Mouse (Mus musculus) gastrocnemius, adult 18-20 months (tissue): ENCODE data around the gene Pcgf3. TPM values are rescaled to one million over a fixed set of nuclear protein-coding genes. Genes with fewer than 3 reads are reported as not detected.

Experiments used
- DNase-seq: peaks from one replicate; pipeline ENCODE4 v3.0.0; 2021; ENCODE audit warnings: low spot score
- total RNA-seq, 2 experiments: library from RNA; stranded (reverse); gene quantifications; 2 replicates each; pipeline ENCODE4 v1.2.3; 2021

The Pcgf3 gene
- total RNA-seq, 2 experiments from 2014 or later: 33.8 to 35.9 TPM

- DNase-seq: no peak
Measured at GRCm38 (mm10) chr5:108549489-108550206, 88.6 kb downstream of the Pcgf3 start, which contains the start of gene Cplx1. Gene Cplx1 (minus strand): TSS chr5:108550024.

- no peak for DNase-seq
Measured at GRCm38 (mm10) chr5:108550207-108550594, 89.2 kb downstream of the Pcgf3 start.

GRCm38 (mm10) chr5:108554041-108554440 is 93.0 kb downstream of the Pcgf3 start:
- DNase-seq: no peak

Other genes with a start within 250 kb of the Pcgf3 start
- gene Dr1, start 192.3 kb upstream of the Pcgf3 start, total RNA-seq: 10 to 100 TPM; 16.3 to 17.4 TPM
- 1 to 10 TPM; 4.2 to 4.5 TPM for gene Pigg, start 148.6 kb upstream of the Pcgf3 start, total RNA-seq
- gene Gm42517, start 93.3 kb upstream of the Pcgf3 start, total RNA-seq: under 1 TPM; 0.32 to 0.36 TPM
- gene Pde6b, start 72.8 kb upstream of the Pcgf3 start, total RNA-seq: not detected
- 100 to 1,000 TPM; 765 to 857 TPM for gene Atp5k, start 26.8 kb upstream of the Pcgf3 start, total RNA-seq
- gene Mfsd7a, start 12.3 kb upstream of the Pcgf3 start, total RNA-seq: 1 to 10 TPM in 1 of 2 experiments, under 1 TPM in 1; 0.84 to 1.7 TPM
- under 1 TPM; 0.21 to 0.41 TPM for gene Cplx1, start 88.8 kb downstream of the Pcgf3 start, total RNA-seq
- gene Gak, start 168.5 kb downstream of the Pcgf3 start, total RNA-seq: 10 to 100 TPM; 10.9 to 11.9 TPM
- 10 to 100 TPM in 1 of 2 experiments, 1 to 10 TPM in 1; 7.6 to 10.7 TPM for gene Tmem175, start 168.5 kb downstream of the Pcgf3 start, total RNA-seq
- gene Idua, start 199.1 kb downstream of the Pcgf3 start, total RNA-seq: 1 to 10 TPM; 8.2 to 10.0 TPM
- gene Dgkq, start 208.4 kb downstream of the Pcgf3 start, total RNA-seq: 1 to 10 TPM; 2.4 to 3.9 TPM
- gene Slc26a1, start 214.3 kb downstream of the Pcgf3 start, total RNA-seq: under 1 TPM in 1 of 2 experiments, not detected in 1; 0.12 TPM
- 10 to 100 TPM; 23.3 to 29.9 TPM for gene Fgfrl1, start 231.2 kb downstream of the Pcgf3 start, total RNA-seq